Mouse (Mus musculus) layer of hippocampus, adult 2 months (tissue): ENCODE data around the gene Psg25. TPM values are rescaled to one million over a fixed set of nuclear protein-coding genes. Genes with fewer than 3 reads are reported as not detected.
"Not testable (repeated sequence)": the region's sequence is repeated elsewhere in the genome, so short reads cannot be mapped to it uniquely, and the experiment has no call there.

Experiments used
- DNase-seq, 2 experiments: peaks; one replicate each; pipeline ENCODE4 v3.0.0; 2022; ENCODE audit warnings: low spot score in 2 of 2
- H3K27ac ChIP-seq: fragments of 200-600 bp; 2 replicates; pipeline ENCODE4 v1.8.1; 2022
- H3K4me3 ChIP-seq: fragments of 200-600 bp; 2 replicates; pipeline ENCODE4 v1.8.1; 2022; ENCODE audit warnings: mild to moderate bottlenecking
- CTCF ChIP-seq: fragments of 200-600 bp; conservative IDR thresholded peaks from 2 replicates; pipeline ENCODE4 v1.8.1; 2022; ENCODE audit warnings: antibody characterized with exemption, mild to moderate bottlenecking, moderate library complexity
- long read RNA-seq, 2 experiments: library from polyadenylated mRNA; stranded (forward); transcript quantifications; one replicate each; pipeline ENCODE4 v2.0.0; 2021; ENCODE audit warnings: borderline mapping rate in 2 of 2
- total RNA-seq, 2 experiments: library from RNA; stranded (reverse); gene quantifications; 2 replicates each; pipeline ENCODE4 v1.2.3; 2021

The Psg25 gene
- total RNA-seq: not detected
- long read RNA-seq, experiment 1: 0 reads
- long read RNA-seq, experiment 2: 0 reads

GRCm38 (mm10) chr7:18532169-18532568, at the start of gene Psg25:
Psg25 (minus strand) TSS chr7:18532269.
- H3K4me3 ChIP-seq: no peak within 1 kb of the TSS
- H3K27ac ChIP-seq: no peak within 1 kb of the TSS
- DNase-seq: no peak
- no peak for TF ChIP-seq CTCF

- DNase-seq: no peak
- no peak within 1 kb of the TSS for H3K27ac ChIP-seq
- H3K4me3 ChIP-seq: no peak within 1 kb of the TSS
- no peak for TF ChIP-seq CTCF
Measured at GRCm38 (mm10) chr7:18567205-18567604, 35.1 kb upstream of the Psg25 start, which contains the start of gene Psg27. Psg27 (minus strand) TSS chr7:18567305.

GRCm38 (mm10) chr7:18559850-18560249, 27.8 kb upstream of the Psg25 start:
- Histone ChIP-seq H3K27ac (no peak overlapping the region), H3K4me3 (no peak overlapping the region)
- TF ChIP-seq CTCF: no peak
- DNase-seq: no peak

- not testable (repeated sequence) for DNase-seq, H3K4me3 ChIP-seq, H3K27ac ChIP-seq
Measured at GRCm38 (mm10) chr7:18555751-18556150, 23.7 kb upstream of the Psg25 start.

- H3K4me3 ChIP-seq: no peak overlapping the region
- no peak overlapping the region for H3K27ac ChIP-seq
- no peak for DNase-seq
- no peak for TF ChIP-seq CTCF
Measured at GRCm38 (mm10) chr7:18533420-18533819, 1.4 kb upstream of the Psg25 start.

- TF ChIP-seq CTCF: no peak
- H3K4me3 ChIP-seq: no peak overlapping the region
- DNase-seq: no peak
- no peak overlapping the region for H3K27ac ChIP-seq
Measured at GRCm38 (mm10) chr7:18524668-18525067, 7.4 kb downstream of the Psg25 start.

- DNase-seq, H3K27ac ChIP-seq, H3K4me3 ChIP-seq: not testable (repeated sequence)
Measured at GRCm38 (mm10) chr7:18512848-18513247, 19.2 kb downstream of the Psg25 start.

GRCm38 (mm10) chr7:18512417-18512816, 19.7 kb downstream of the Psg25 start:
- not testable (repeated sequence) for H3K27ac ChIP-seq, DNase-seq, H3K4me3 ChIP-seq

GRCm38 (mm10) chr7:18511479-18511878, 20.6 kb downstream of the Psg25 start:
- Histone ChIP-seq H3K27ac (no peak overlapping the region), H3K4me3 (no peak overlapping the region)
- no peak; the same call in 1 of the 2 replicates for TF ChIP-seq CTCF
- no peak for DNase-seq

GRCm38 (mm10) chr7:18484077-18484476, 48.0 kb downstream of the Psg25 start, which contains the start of gene Psg26:
Psg26 (minus strand) TSS chr7:18484177.
- Histone ChIP-seq H3K4me3 (no peak within 1 kb of the TSS), H3K27ac (no peak within 1 kb of the TSS)
- no peak for DNase-seq
- no peak for TF ChIP-seq CTCF

Other genes with a start within 250 kb of the Psg25 start
- not detected for gene Psg18, start 177.3 kb downstream of the Psg25 start, total RNA-seq
- gene Psg28, start 100.2 kb downstream of the Psg25 start, total RNA-seq: not detected
- gene Psg26, start 48.1 kb downstream of the Psg25 start, total RNA-seq: not detected
- gene Psg27, start 35.0 kb upstream of the Psg25 start, total RNA-seq: not detected
- gene Psg23, start 84.2 kb upstream of the Psg25 start, total RNA-seq: not detected
- not detected for gene Psg21, start 124.5 kb upstream of the Psg25 start, total RNA-seq
- not detected for gene Psg20, start 153.9 kb upstream of the Psg25 start, total RNA-seq
- not detected for gene Psg22, start 185.8 kb upstream of the Psg25 start, total RNA-seq